Mouse (Mus musculus) heart, adult 2 months (tissue): ENCODE measurements around the gene Acvr1b. TPM values are rescaled to one million over a fixed set of nuclear protein-coding genes. Genes with fewer than 3 reads are reported as not detected.

Experiments
- DNase-seq, 2 experiments: peaks; one replicate each; pipeline ENCODE4 v3.0.0; 2021
- H3K27ac ChIP-seq: fragments of 200-600 bp; 2 replicates; pipeline ENCODE4 v1.8.1; 2022
- H3K27me3 ChIP-seq: fragments of 200-500 bp; 2 replicates; pipeline ENCODE4 v1.6.1; 2012; ENCODE audit warnings: mild to moderate bottlenecking, low read length, inconsistent platforms, mixed read lengths; ENCODE audit not compliant: control insufficient read depth, insufficient read depth
- H3K36me3 ChIP-seq: fragments of 200-500 bp; 2 replicates; pipeline ENCODE4 v1.6.1; 2012; ENCODE audit warnings: low read length, inconsistent platforms; ENCODE audit not compliant: control insufficient read depth, insufficient read depth
- H3K4me1 ChIP-seq: fragments of 200-500 bp; 2 replicates; pipeline ENCODE4 v1.6.1; 2011; ENCODE audit warnings: low read length; ENCODE audit not compliant: control insufficient read depth, insufficient read depth
- H3K4me3 ChIP-seq: fragments of 200-600 bp; 2 replicates; pipeline ENCODE4 v1.8.1; 2022
- H3K79me2 ChIP-seq: fragments of 200-500 bp; replicated peaks from 2 replicates; pipeline ENCODE4 v1.6.1; 2012; ENCODE audit warnings: mild to moderate bottlenecking, inconsistent platforms, low read length, moderate library complexity, mixed read lengths; ENCODE audit not compliant: control insufficient read depth, insufficient read depth
- H3K9ac ChIP-seq: fragments of 200-500 bp; 2 replicates; pipeline ENCODE4 v1.6.1; 2012; ENCODE audit warnings: low read depth, mild to moderate bottlenecking, control low read depth, inconsistent platforms, low read length, mixed read lengths
- CTCF ChIP-seq: fragments of 200-600 bp; IDR thresholded peaks from 2 replicates; pipeline ENCODE4 v1.8.1; 2022; ENCODE audit warnings: antibody characterized with exemption, mild to moderate bottlenecking, moderate library complexity
- EP300 ChIP-seq: fragments of 200-500 bp; IDR thresholded peaks from 2 replicates; pipeline ENCODE4 v1.6.1; 2011; ENCODE audit warnings: low read depth, low read length, control low read depth; ENCODE audit not compliant: insufficient read depth
- POLR2A ChIP-seq: fragments of 200-500 bp; IDR thresholded peaks from 2 replicates; pipeline ENCODE4 v1.6.1; 2011; ENCODE audit warnings: mild to moderate bottlenecking, low read depth, low read length, control low read depth; ENCODE audit not compliant: insufficient read depth
- WGBS: fragments of 180-500 bp; shearing (Covaris S2); methylation state at CpG from one replicate; pipeline ENCODE4 v1.1.7; 2018; 5-methylcytosine and 5-hydroxymethylcytosine counted together
- intact Hi-C: fragments of 180-260 bp; cut with DNase I; formaldehyde crosslinking; loops from one replicate; pipeline ENCODE4 v1.15.1; 2025
- polyA plus RNA-seq: library from polyadenylated mRNA; depleted of rRNA; stranded (reverse); fragments of >200 nt; gene quantifications from 2 replicates; pipeline ENCODE4 v1.2.3, GENCODE M21; 2012
- total RNA-seq, 2 experiments: library from RNA; stranded (reverse); gene quantifications; 2 replicates each; pipeline ENCODE4 v1.2.3; 2021

The Acvr1b gene
- total and polyA plus RNA-seq, 3 experiments, result 9.9 to 15.3 (median 12.3) TPM

GRCm38 (mm10) chr15:101196079-101196795 is 22.4 kb downstream of the Acvr1b start:
- H3K9ac ChIP-seq, result no peak overlapping the region
- 87% methylated on average over 8 of the region's 8 CpGs for WGBS
- H3K4me1 ChIP-seq, result peaks cover 12% of the 10 kb centered on the region
- no peak overlapping the region for H3K27ac ChIP-seq
- TF ChIP-seq POLR2A (no peak), EP300 (no peak), CTCF (no peak)
- no peaks in the 10 kb centered on the region; the same call in 1 of the 2 replicates for H3K79me2 ChIP-seq
- H3K27me3 ChIP-seq, result no peaks in the 10 kb centered on the region
- H3K4me3 ChIP-seq, result no peak overlapping the region
- H3K36me3 ChIP-seq, result no peaks in the 10 kb centered on the region
- intact Hi-C loops, result no loop called here
- DNase-seq, result no peak

- Histone ChIP-seq H3K27me3 (no peaks in the 10 kb centered on the region), H3K4me1 (peaks cover 6% of the 10 kb centered on the region), H3K27ac (no peak overlapping the region), H3K79me2 (no peaks in the 10 kb centered on the region; the same call in 1 of the 2 replicates), H3K4me3 (no peak overlapping the region), H3K36me3 (no peaks in the 10 kb centered on the region), H3K9ac (no peak overlapping the region)
- TF ChIP-seq CTCF (no peak), EP300 (no peak), POLR2A (no peak)
- no peak for DNase-seq
- intact Hi-C loops, result no loop called here
Observed at GRCm38 (mm10) chr15:101196961-101197360, 23.1 kb downstream of the Acvr1b start.

- no peaks in the 10 kb centered on the region; the same call in 1 of the 2 replicates for H3K79me2 ChIP-seq
- no peaks in the 10 kb centered on the region for H3K36me3 ChIP-seq
- 90% methylated on average over 15 of the region's 15 CpGs for WGBS
- H3K9ac ChIP-seq, result no peak overlapping the region
- H3K27me3 ChIP-seq, result no peaks in the 10 kb centered on the region
- intact Hi-C loops, result loop anchor here (2.0 kb wide), 3 partner anchors 19 to 79 kb away; no protein-coding TSS in a partner anchor
- peaks cover 3% of the 10 kb centered on the region for H3K4me1 ChIP-seq
- no peak overlapping the region for H3K27ac ChIP-seq
- DNase-seq, result no peak
- H3K4me3 ChIP-seq, result no peak overlapping the region
- TF ChIP-seq EP300 (no peak), CTCF (no peak), POLR2A (no peak)
Observed at GRCm38 (mm10) chr15:101197497-101198179, 23.8 kb downstream of the Acvr1b start.

GRCm38 (mm10) chr15:101198218-101198617 is 24.4 kb downstream of the Acvr1b start:
- Histone ChIP-seq H3K4me3 (no peak overlapping the region), H3K4me1 (peaks cover under 1% of the 10 kb centered on the region; the same call in 1 of the 2 replicates), H3K79me2 (no peaks in the 10 kb centered on the region; the same call in 1 of the 2 replicates), H3K27me3 (no peaks in the 10 kb centered on the region), H3K27ac (no peak overlapping the region), H3K36me3 (no peaks in the 10 kb centered on the region), H3K9ac (no peak overlapping the region)
- intact Hi-C loops, result loop anchor here (2.0 kb wide), 3 partner anchors 19 to 79 kb away; no protein-coding TSS in a partner anchor
- no peak; the same call in 1 of the 2 replicates for TF ChIP-seq CTCF
- peak; percentile 72 for TF ChIP-seq EP300
- DNase-seq, result peak; percentile 66 to 78
- 14% methylated on average over 3 of the region's 3 CpGs for WGBS

- intact Hi-C loops, result loop anchor here (2.0 kb wide), 3 partner anchors 20 to 80 kb away; no protein-coding TSS in a partner anchor
- Histone ChIP-seq H3K36me3 (no peaks in the 10 kb centered on the region), H3K27me3 (no peaks in the 10 kb centered on the region), H3K4me3 (no peak overlapping the region), H3K79me2 (no peaks in the 10 kb centered on the region; the same call in 1 of the 2 replicates), H3K27ac (no peak overlapping the region), H3K9ac (no peak overlapping the region), H3K4me1 (no peaks in the 10 kb centered on the region)
- WGBS, result 88% methylated on average over 14 of the region's 14 CpGs
- TF ChIP-seq EP300 (no peak), POLR2A (no peak), CTCF (peak; percentile 21; the same call in 1 of the 2 replicates)
- no peak for DNase-seq
Observed at GRCm38 (mm10) chr15:101198850-101199249, 25.0 kb downstream of the Acvr1b start.

GRCm38 (mm10) chr15:101200777-101201295 is 27.0 kb downstream of the Acvr1b start:
- Histone ChIP-seq H3K4me1 (no peaks in the 10 kb centered on the region), H3K36me3 (no peaks in the 10 kb centered on the region), H3K9ac (no peak overlapping the region), H3K27ac (no peak overlapping the region), H3K27me3 (no peaks in the 10 kb centered on the region), H3K4me3 (no peak overlapping the region), H3K79me2 (no peaks in the 10 kb centered on the region; the same call in 1 of the 2 replicates)
- TF ChIP-seq CTCF (no peak), EP300 (no peak), POLR2A (no peak)
- intact Hi-C loops, result no loop called here
- 95% methylated on average over 9 of the region's 9 CpGs for WGBS
- no peak for DNase-seq
